Mouse (Mus musculus): ENCODE measurements at regions not wholly inside any gene's neighbourhood (a gene's known extent, or its start where the extent isn't known, plus 50 kb on each side); places are given as distances from the start of the nearest gene placed in this dataset.

- H3K4me3 ChIP-seq (ENCODE audit: low read length), result no peak overlapping the region
- no peaks in the 10 kb centered on the region for H3K36me3 ChIP-seq (ENCODE audit: control insufficient read depth, insufficient read depth, low read length)
- no peaks in the 10 kb centered on the region for H3K4me1 ChIP-seq (ENCODE audit: control insufficient read depth, insufficient read depth, low read length)
- H3K27ac ChIP-seq (ENCODE audit: low read length), result no peak overlapping the region
- no peak overlapping the region for H3K9ac ChIP-seq (ENCODE audit: low read depth, low read length)
- H3K9me3 ChIP-seq (ENCODE audit: control insufficient read depth, low read length), result no peaks in the 10 kb centered on the region
- H3K4me2 ChIP-seq (ENCODE audit: low read depth, low read length), result no peak overlapping the region
- 50% methylated on average over 1 of the region's 1 CpGs for WGBS
- no peak for ATAC-seq
- no peaks in the 10 kb centered on the region for H3K27me3 ChIP-seq (replicated peaks; ENCODE audit: control insufficient read depth, insufficient read depth, low read length)
Measured at GRCm38 (mm10) chr13:5726446-5726845, 134.8 kb upstream of the Klf6 start.

- no peak for ATAC-seq
- H3K4me1 ChIP-seq (ENCODE audit: control insufficient read depth, insufficient read depth, low read length), result no peaks in the 10 kb centered on the region
- no peak overlapping the region for H3K9ac ChIP-seq (ENCODE audit: low read depth, low read length)
- H3K36me3 ChIP-seq (ENCODE audit: control insufficient read depth, insufficient read depth, low read length), result no peaks in the 10 kb centered on the region
- no peak overlapping the region for H3K4me2 ChIP-seq (ENCODE audit: low read depth, low read length)
- no peaks in the 10 kb centered on the region for H3K27me3 ChIP-seq (replicated peaks; ENCODE audit: control insufficient read depth, insufficient read depth, low read length)
- no peaks in the 10 kb centered on the region for H3K9me3 ChIP-seq (ENCODE audit: control insufficient read depth, low read length)
- WGBS, result 89% methylated on average over 2 of the region's 2 CpGs
- H3K4me3 ChIP-seq (ENCODE audit: low read length), result no peak overlapping the region
- H3K27ac ChIP-seq (ENCODE audit: low read length), result no peak overlapping the region
Measured at GRCm38 (mm10) chr13:5728172-5728571, 133.1 kb upstream of the Klf6 start.

GRCm38 (mm10) chr13:5728808-5729207, 132.5 kb upstream of the Klf6 start:
- Histone ChIP-seq H3K9ac (ENCODE audit: low read depth, low read length) (no peak overlapping the region), H3K27ac (ENCODE audit: low read length) (no peak overlapping the region), H3K36me3 (ENCODE audit: control insufficient read depth, insufficient read depth, low read length) (no peaks in the 10 kb centered on the region), H3K4me2 (ENCODE audit: low read depth, low read length) (no peak overlapping the region), H3K9me3 (ENCODE audit: control insufficient read depth, low read length) (no peaks in the 10 kb centered on the region), H3K27me3 (replicated peaks; ENCODE audit: control insufficient read depth, insufficient read depth, low read length) (no peaks in the 10 kb centered on the region), H3K4me1 (ENCODE audit: control insufficient read depth, insufficient read depth, low read length) (no peaks in the 10 kb centered on the region), H3K4me3 (ENCODE audit: low read length) (no peak overlapping the region)
- no peak for ATAC-seq
- WGBS, result 73% methylated on average over 1 of the region's 1 CpGs

GRCm38 (mm10) chr13:5729426-5730068, 131.7 kb upstream of the Klf6 start:
- no peak overlapping the region for H3K4me3 ChIP-seq (ENCODE audit: low read length)
- no peak for ATAC-seq
- no peak overlapping the region for H3K27ac ChIP-seq (ENCODE audit: low read length)
- H3K4me2 ChIP-seq (ENCODE audit: low read depth, low read length), result no peak overlapping the region
- WGBS, result 88% methylated on average over 6 of the region's 6 CpGs
- H3K9me3 ChIP-seq (ENCODE audit: control insufficient read depth, low read length), result no peaks in the 10 kb centered on the region
- H3K36me3 ChIP-seq (ENCODE audit: control insufficient read depth, insufficient read depth, low read length), result no peaks in the 10 kb centered on the region
- H3K4me1 ChIP-seq (ENCODE audit: control insufficient read depth, insufficient read depth, low read length), result no peaks in the 10 kb centered on the region
- no peak overlapping the region for H3K9ac ChIP-seq (ENCODE audit: low read depth, low read length)
- H3K27me3 ChIP-seq (replicated peaks; ENCODE audit: control insufficient read depth, insufficient read depth, low read length), result no peaks in the 10 kb centered on the region

GRCm38 (mm10) chr13:5732206-5732605, 129.1 kb upstream of the Klf6 start:
- H3K9ac ChIP-seq (ENCODE audit: low read depth, low read length), result no peak overlapping the region
- H3K4me3 ChIP-seq (ENCODE audit: low read length), result no peak overlapping the region
- no peak for ATAC-seq
- H3K36me3 ChIP-seq (ENCODE audit: control insufficient read depth, insufficient read depth, low read length), result no peaks in the 10 kb centered on the region
- no peaks in the 10 kb centered on the region for H3K9me3 ChIP-seq (ENCODE audit: control insufficient read depth, low read length)
- no peaks in the 10 kb centered on the region for H3K4me1 ChIP-seq (ENCODE audit: control insufficient read depth, insufficient read depth, low read length)
- H3K27ac ChIP-seq (ENCODE audit: low read length), result no peak overlapping the region
- H3K4me2 ChIP-seq (ENCODE audit: low read depth, low read length), result no peak overlapping the region
- WGBS, result 93% methylated on average over 1 of the region's 1 CpGs
- H3K27me3 ChIP-seq (replicated peaks; ENCODE audit: control insufficient read depth, insufficient read depth, low read length), result no peaks in the 10 kb centered on the region

GRCm38 (mm10) chr13:5735027-5735624, 126.2 kb upstream of the Klf6 start:
- H3K27ac ChIP-seq (ENCODE audit: low read length), result no peak overlapping the region
- H3K4me3 ChIP-seq (ENCODE audit: low read length), result no peak overlapping the region
- H3K9me3 ChIP-seq (ENCODE audit: control insufficient read depth, low read length), result no peaks in the 10 kb centered on the region
- ATAC-seq, result no peak
- no peaks in the 10 kb centered on the region for H3K36me3 ChIP-seq (ENCODE audit: control insufficient read depth, insufficient read depth, low read length)
- no peak overlapping the region for H3K9ac ChIP-seq (ENCODE audit: low read depth, low read length)
- no peak overlapping the region for H3K4me2 ChIP-seq (ENCODE audit: low read depth, low read length)
- H3K27me3 ChIP-seq (replicated peaks; ENCODE audit: control insufficient read depth, insufficient read depth, low read length), result no peaks in the 10 kb centered on the region
- H3K4me1 ChIP-seq (ENCODE audit: control insufficient read depth, insufficient read depth, low read length), result no peaks in the 10 kb centered on the region

- H3K9ac ChIP-seq (ENCODE audit: low read depth, low read length), result no peak overlapping the region
- WGBS, result 85% methylated on average over 6 of the region's 6 CpGs
- no peaks in the 10 kb centered on the region for H3K36me3 ChIP-seq (ENCODE audit: control insufficient read depth, insufficient read depth, low read length)
- H3K4me1 ChIP-seq (ENCODE audit: control insufficient read depth, insufficient read depth, low read length), result no peaks in the 10 kb centered on the region
- no peaks in the 10 kb centered on the region for H3K9me3 ChIP-seq (ENCODE audit: control insufficient read depth, low read length)
- no peak overlapping the region for H3K4me2 ChIP-seq (ENCODE audit: low read depth, low read length)
- H3K4me3 ChIP-seq (ENCODE audit: low read length), result no peak overlapping the region
- no peaks in the 10 kb centered on the region for H3K27me3 ChIP-seq (replicated peaks; ENCODE audit: control insufficient read depth, insufficient read depth, low read length)
- no peak overlapping the region for H3K27ac ChIP-seq (ENCODE audit: low read length)
- no peak for ATAC-seq
Measured at GRCm38 (mm10) chr13:5736472-5736871, 124.8 kb upstream of the Klf6 start.

GRCm38 (mm10) chr13:5737214-5737613, 124.1 kb upstream of the Klf6 start:
- H3K4me2 ChIP-seq (ENCODE audit: low read depth, low read length), result no peak overlapping the region
- WGBS, result 88% methylated on average over 7 of the region's 7 CpGs
- no peak overlapping the region for H3K4me3 ChIP-seq (ENCODE audit: low read length)
- ATAC-seq, result no peak
- no peaks in the 10 kb centered on the region for H3K36me3 ChIP-seq (ENCODE audit: control insufficient read depth, insufficient read depth, low read length)
- no peak overlapping the region for H3K27ac ChIP-seq (ENCODE audit: low read length)
- H3K27me3 ChIP-seq (replicated peaks; ENCODE audit: control insufficient read depth, insufficient read depth, low read length), result no peaks in the 10 kb centered on the region
- no peak overlapping the region for H3K9ac ChIP-seq (ENCODE audit: low read depth, low read length)
- no peaks in the 10 kb centered on the region for H3K4me1 ChIP-seq (ENCODE audit: control insufficient read depth, insufficient read depth, low read length)
- H3K9me3 ChIP-seq (ENCODE audit: control insufficient read depth, low read length), result no peaks in the 10 kb centered on the region

GRCm38 (mm10) chr13:5740805-5741204, 120.5 kb upstream of the Klf6 start:
- no peaks in the 10 kb centered on the region for H3K9me3 ChIP-seq (ENCODE audit: control insufficient read depth, low read length)
- no peak overlapping the region for H3K4me3 ChIP-seq (ENCODE audit: low read length)
- H3K27me3 ChIP-seq (replicated peaks; ENCODE audit: control insufficient read depth, insufficient read depth, low read length), result no peaks in the 10 kb centered on the region
- H3K36me3 ChIP-seq (ENCODE audit: control insufficient read depth, insufficient read depth, low read length), result no peaks in the 10 kb centered on the region
- no peak overlapping the region for H3K9ac ChIP-seq (ENCODE audit: low read depth, low read length)
- no peak for ATAC-seq
- H3K27ac ChIP-seq (ENCODE audit: low read length), result no peak overlapping the region
- 76% methylated on average over 1 of the region's 1 CpGs for WGBS
- H3K4me2 ChIP-seq (ENCODE audit: low read depth, low read length), result no peak overlapping the region
- H3K4me1 ChIP-seq (ENCODE audit: control insufficient read depth, insufficient read depth, low read length), result no peaks in the 10 kb centered on the region

- no peak overlapping the region for H3K27ac ChIP-seq (ENCODE audit: low read length)
- no peaks in the 10 kb centered on the region for H3K36me3 ChIP-seq (ENCODE audit: control insufficient read depth, insufficient read depth, low read length)
- no peak overlapping the region for H3K4me2 ChIP-seq (ENCODE audit: low read depth, low read length)
- no peaks in the 10 kb centered on the region for H3K4me1 ChIP-seq (ENCODE audit: control insufficient read depth, insufficient read depth, low read length)
- no peaks in the 10 kb centered on the region for H3K9me3 ChIP-seq (ENCODE audit: control insufficient read depth, low read length)
- H3K9ac ChIP-seq (ENCODE audit: low read depth, low read length), result no peak overlapping the region
- H3K27me3 ChIP-seq (replicated peaks; ENCODE audit: control insufficient read depth, insufficient read depth, low read length), result no peaks in the 10 kb centered on the region
- no peak overlapping the region for H3K4me3 ChIP-seq (ENCODE audit: low read length)
- 68% methylated on average over 6 of the region's 6 CpGs for WGBS
- ATAC-seq, result no peak
Measured at GRCm38 (mm10) chr13:5744949-5745348, 116.3 kb upstream of the Klf6 start.
